Comparison of ENCODE assay signal across 23 mouse cellular contexts in genomic region chr15:77168781-77169180, GRCm38 (mm10).
DNase-seq lines count a peak whose midpoint lies in the region; ATAC-seq and TF ChIP-seq lines count a peak whose summit lies in the region.
"Had no signal": no experiment of that assay in that cellular context is flagged by ENCODE, and none has a peak within 500 bp of the region (broad histone marks: within the 10 kb centered on the region; RNA-seq: fewer than 3 reads in every experiment).

No protein-coding gene starts in this region.

- no peak for DNase-seq in frontal cortex, adult 2 months (ENCODE audit: extremely low spot score in 1 of 2, low spot score in 1 of 2)
- DNase-seq in 3T3-L1 (ENCODE audit: low read depth, low spot score): peak; percentile 87
- peak; percentile 60 for DNase-seq in brain, adult 2 months (ENCODE audit: low read depth, low spot score)
- no peak for DNase-seq in lung, adult 2 months
- no peak for DNase-seq in urinary bladder, postnatal 14 days (ENCODE audit: low spot score)
- DNase-seq: adrenal gland, adult 8-10 months; adrenal gland, postnatal 14 days; adrenal gland, postnatal 36 days; cerebellum, adult 11 months; cerebellum, adult 18-20 months; cerebellum, adult 8-10 months; cerebellum, postnatal 10 days; cerebellum, postnatal 25 days had no signal

- 21% methylated on average over 2 of the region's 2 CpGs for WGBS in lung, adult 2 months

- no peak for TF ChIP-seq POLR2A in lung, adult 2 months (IDR thresholded peaks at IDR 0.05; ENCODE audit: borderline replicate concordance, extremely low read depth, low read depth, low read length)

- no peak overlapping the region for H3K4me3 ChIP-seq in lung, adult 2 months (replicated peaks; ENCODE audit: extremely low read depth, low read depth, low read length)
- H3K4me3 ChIP-seq: embryonic facial prominence, embryonic 10.5 days; embryonic facial prominence, embryonic 12.5 days; erythroblast, embryonic 14.5 days; forebrain, embryonic 10.5 days; forebrain, embryonic 12.5 days had no signal

- peaks cover 3% of the 10 kb centered on the region for H3K4me1 ChIP-seq in lung, adult 2 months (ENCODE audit: control insufficient read depth, insufficient read depth, low read length)

- no peak for TF ChIP-seq CTCF in lung, adult 2 months (IDR thresholded peaks at IDR 0.05; ENCODE audit: insufficient read depth, low read length)

- ATAC-seq in frontal cortex, adult (ENCODE audit: low TSS enrichment): 0 out of 2 replicates have a peak, but pooled peaks have one; percentile 34
- ATAC-seq: activated CD4-positive, CD25-positive, alpha-beta regulatory T cell, adult 4 months; forebrain, embryonic 14.5 days; forebrain, embryonic 16.5 days; Patski had no signal

Comparison
In these comparisons a context has a peak if more than half of its experiments do, and no peak if none do; other contexts are left out.
1. DNase-seq: peak in 3T3-L1 (single experiment) and brain, adult 2 months (single experiment); none in frontal cortex, adult 2 months (0 of 2), lung, adult 2 months (single experiment) and urinary bladder, postnatal 14 days (single experiment).